Mouse (Mus musculus) CH12.LX (cell line): ENCODE measurements around the gene Cdkn2a. TPM values are rescaled to one million over a fixed set of nuclear protein-coding genes. Genes with fewer than 3 reads are reported as not detected.

ENCODE experiments used
- DNase-seq: peaks from one replicate; pipeline ENCODE4 v3.0.0-alpha.2; 2013; ENCODE audit errors: extremely low read depth
- H3K27ac ChIP-seq: 2 replicates; pipeline ENCODE4 v1.5.1; 2012; ENCODE audit warnings: low read depth, mild to moderate bottlenecking, control low read depth, moderate library complexity; ENCODE audit not compliant: insufficient read depth
- H3K27me3 ChIP-seq: replicated peaks from 2 replicates; pipeline ENCODE3; 2012; ENCODE audit warnings: inconsistent platforms
- H3K36me3 ChIP-seq, 2 experiments: replicated peaks in 1 of 2; 2 replicates each; pipeline versions ENCODE3 to v1.6.1; 2012; ENCODE audit warnings: inconsistent platforms in 1 of 2, low read length in 1 of 2, mild to moderate bottlenecking in 1 of 2, mixed read lengths in 1 of 2, moderate library complexity in 1 of 2; ENCODE audit not compliant: control insufficient read depth in 1 of 2, insufficient read depth in 1 of 2
- H3K4me1 ChIP-seq, 2 experiments: 2 replicates each; pipeline ENCODE4 v1.6.1; 2012; ENCODE audit warnings: inconsistent platforms in 1 of 2, moderate library complexity in 1 of 2; ENCODE audit not compliant: insufficient read depth in 2 of 2, control insufficient read depth in 1 of 2
- H3K4me2 ChIP-seq: 2 replicates; pipeline ENCODE4 v1.6.1; 2012; ENCODE audit warnings: low read depth, mild to moderate bottlenecking, control low read depth; ENCODE audit not compliant: poor library complexity, insufficient read depth, severe bottlenecking
- H3K4me3 ChIP-seq, 3 experiments: fragments of 150-350 bp in 1 of 3; sonication (generic) in 1 of 3; replicated peaks in 1 of 3; 2 replicates each; pipeline versions ENCODE3 to v1.5.1; 2011 to 2012; ENCODE audit warnings: low read depth in 2 of 3, low read length in 2 of 3, mild to moderate bottlenecking in 2 of 3, moderate library complexity in 2 of 3, control low read depth in 1 of 3, improper control_type of control experiment in 1 of 3, inconsistent platforms in 1 of 3, mixed read lengths in 1 of 3; ENCODE audit not compliant: poor library complexity in 1 of 3
- H3K79me2 ChIP-seq: replicated peaks from 2 replicates; pipeline ENCODE4 v1.6.1; 2012; ENCODE audit warnings: mild to moderate bottlenecking, moderate library complexity; ENCODE audit not compliant: control insufficient read depth, poor library complexity, insufficient read depth, severe bottlenecking; ENCODE audit errors: extremely low read depth
- H3K9ac ChIP-seq: 2 replicates; pipeline ENCODE4 v1.6.1; 2012; ENCODE audit warnings: low read depth, mild to moderate bottlenecking, control low read depth, moderate library complexity; ENCODE audit not compliant: insufficient read depth
- H3K9me3 ChIP-seq: replicated peaks from 2 replicates; pipeline ENCODE3; 2012; ENCODE audit warnings: low read length, inconsistent platforms, mixed read lengths
- CHD1 ChIP-seq: IDR thresholded peaks from 2 replicates; pipeline ENCODE4 v1.6.1; 2012; ENCODE audit warnings: low read depth, low read length, improper control_type of control experiment, inconsistent platforms
- CTCF ChIP-seq, 2 experiments: IDR thresholded peaks in 1 of 2; conservative IDR thresholded peaks in 1 of 2; 2 replicates each; pipeline ENCODE4 v1.5.1; 2011 to 2012; ENCODE audit warnings: low read depth in 2 of 2, low read length in 2 of 2, improper control_type of control experiment in 1 of 2, inconsistent platforms in 1 of 2, mild to moderate bottlenecking in 1 of 2, moderate library complexity in 1 of 2
- E2F4 ChIP-seq: IDR thresholded peaks from 2 replicates; pipeline ENCODE4 v1.6.1; 2011; ENCODE audit warnings: low read depth, low read length, improper control_type of control experiment; ENCODE audit not compliant: insufficient replicate concordance
- ETS1 ChIP-seq: conservative IDR thresholded peaks from 2 replicates; pipeline ENCODE4 v1.6.1; 2012; ENCODE audit warnings: low read depth, mild to moderate bottlenecking, inconsistent platforms, low read length, improper control_type of control experiment, moderate library complexity
- GABPA ChIP-seq: IDR thresholded peaks from 2 replicates; pipeline ENCODE4 v1.6.1; 2012; ENCODE audit warnings: low read depth, low read length, improper control_type of control experiment, inconsistent platforms; ENCODE audit not compliant: insufficient replicate concordance
- JUND ChIP-seq: conservative IDR thresholded peaks from 2 replicates; pipeline ENCODE4 v1.6.1; 2011; ENCODE audit warnings: low read depth, low read length, improper control_type of control experiment
- KAT2A ChIP-seq: IDR thresholded peaks from 2 replicates; pipeline ENCODE4 v1.6.1; 2012; ENCODE audit warnings: low read length, improper control_type of control experiment, inconsistent platforms; ENCODE audit not compliant: insufficient replicate concordance
- MAFK ChIP-seq: IDR thresholded peaks from 2 replicates; pipeline ENCODE4 v1.6.1; 2011; ENCODE audit warnings: low read length, improper control_type of control experiment; ENCODE audit not compliant: insufficient replicate concordance
- MAX ChIP-seq: IDR thresholded peaks from 2 replicates; pipeline ENCODE4 v1.6.1; 2011; ENCODE audit warnings: low read length, improper control_type of control experiment
- MAZ ChIP-seq: IDR thresholded peaks from 2 replicates; pipeline ENCODE4 v1.6.1; 2012; ENCODE audit warnings: low read depth, mild to moderate bottlenecking, inconsistent platforms, low read length, improper control_type of control experiment, moderate library complexity
- MYC ChIP-seq: IDR thresholded peaks from 2 replicates; pipeline ENCODE4 v1.6.1; 2011; ENCODE audit warnings: low read depth, mild to moderate bottlenecking, improper control_type of control experiment, low read length
- NELFE ChIP-seq: IDR thresholded peaks from 2 replicates; pipeline ENCODE4 v1.6.1; 2011; ENCODE audit warnings: low read depth, low read length, improper control_type of control experiment
- PAX5 ChIP-seq: IDR thresholded peaks from 2 replicates; pipeline ENCODE4 v1.6.1; 2012; ENCODE audit warnings: low read length, inconsistent platforms, mixed read lengths
- POLR2A ChIP-seq: IDR thresholded peaks from 2 replicates; pipeline ENCODE4 v1.6.1; 2011; ENCODE audit warnings: low read depth, mild to moderate bottlenecking, improper control_type of control experiment, low read length
- POLR2AphosphoS2 ChIP-seq: IDR thresholded peaks from 2 replicates; pipeline ENCODE4 v1.6.1; 2011; ENCODE audit warnings: low read depth, low read length, improper control_type of control experiment
- RAD21 ChIP-seq: IDR thresholded peaks from 2 replicates; pipeline ENCODE4 v1.6.1; 2011; ENCODE audit warnings: low read depth, mild to moderate bottlenecking, low read length, improper control_type of control experiment, moderate library complexity
- TBP ChIP-seq: conservative IDR thresholded peaks from 2 replicates; pipeline ENCODE4 v1.6.1; 2011; ENCODE audit warnings: low read depth, low read length, improper control_type of control experiment
- UBTF ChIP-seq: IDR thresholded peaks from 2 replicates; pipeline ENCODE4 v1.6.1; 2012; ENCODE audit warnings: low read depth, mild to moderate bottlenecking, inconsistent platforms, low read length, improper control_type of control experiment, moderate library complexity
- USF2 ChIP-seq: conservative IDR thresholded peaks from 2 replicates; pipeline ENCODE4 v1.6.1; 2011; ENCODE audit warnings: low read depth, low read length, improper control_type of control experiment
- ZC3H11A ChIP-seq: IDR thresholded peaks from 2 replicates; pipeline ENCODE4 v1.6.1; 2012; ENCODE audit warnings: low read depth, mild to moderate bottlenecking, inconsistent platforms, low read length, improper control_type of control experiment
- ZMIZ1 ChIP-seq: IDR thresholded peaks from 2 replicates; pipeline ENCODE4 v1.6.1; 2012; ENCODE audit warnings: low read depth, mild to moderate bottlenecking, inconsistent platforms, low read length, improper control_type of control experiment
- ZNF384 ChIP-seq: IDR thresholded peaks from 2 replicates; pipeline ENCODE4 v1.6.1; 2012; ENCODE audit warnings: low read depth, low read length, improper control_type of control experiment, inconsistent platforms
- dilution Hi-C: fragments of 300-500 bp; cut with MboI; formaldehyde crosslinking; loops from 2 replicates; pipeline ENCODE4 v1.14.3; 2020; ENCODE audit warnings: low sequenced_read_pairs; ENCODE audit not compliant: extremely low pct_unique_long_range_greater_than_20kb, extremely low pct_ligation_motif_present
- in situ Hi-C: fragments of 300-500 bp; cut with MboI; formaldehyde crosslinking; loops from 3 replicates; pipeline ENCODE4 v1.14.3; 2019; ENCODE audit warnings: low sequenced_read_pairs, low pct_ligation_motif_present, low pct_unique_long_range_greater_than_20kb, mixed read lengths
- polyA plus RNA-seq: library from polyadenylated mRNA; unstranded; fragments of >175 nt; gene quantifications from 2 replicates; pipeline ENCODE4 v1.2.1, GENCODE M21; 2012; ENCODE audit warnings: low read depth; ENCODE audit not compliant: insufficient read length
- total RNA-seq, 2 experiments: library from RNA; depleted of rRNA; stranded (reverse); fragments of 300-350 nt in 1 of 2; fragments of >200 nt in 1 of 2; gene quantifications; 2 replicates each; pipeline ENCODE4 v1.2.3; 2012 to 2014

Cdkn2a gene
- total and polyA plus RNA-seq, 3 experiments, result not detected

GRCm38 (mm10) chr4:89289028-89289427 lies 5.4 kb downstream of the Cdkn2a start:
- Histone ChIP-seq H3K9me3 (no peaks in the 10 kb centered on the region), H3K36me3 (no peaks in the 10 kb centered on the region), H3K27ac (no peak overlapping the region), H3K27me3 (no peaks in the 10 kb centered on the region), H3K79me2 (no peaks in the 10 kb centered on the region), H3K4me2 (no peak overlapping the region), H3K4me3 (no peak overlapping the region), H3K9ac (no peak overlapping the region), H3K4me1 (no peaks in the 10 kb centered on the region)
- no peak for DNase-seq
- dilution Hi-C loops (no loop called here), in situ Hi-C loops (no loop called here)
- TF ChIP-seq MAFK (no peak), CHD1 (no peak), POLR2AphosphoS2 (no peak), ZC3H11A (no peak), MAZ (no peak), MYC (no peak), ZNF384 (no peak), UBTF (no peak)

- no peak overlapping the region for H3K4me3 ChIP-seq
- H3K27ac ChIP-seq, result no peak overlapping the region
- dilution Hi-C loops, result no loop called here
- no peaks in the 10 kb centered on the region for H3K79me2 ChIP-seq
- H3K36me3 ChIP-seq, result no peaks in the 10 kb centered on the region
- H3K4me1 ChIP-seq, result no peaks in the 10 kb centered on the region
- H3K9me3 ChIP-seq, result no peaks in the 10 kb centered on the region
- TF ChIP-seq ZNF384, result no peak
- TF ChIP-seq MAZ, result no peak
- no peak for TF ChIP-seq NELFE
- no peak for TF ChIP-seq E2F4
- no peak for TF ChIP-seq PAX5
- no peak for TF ChIP-seq ZMIZ1
- TF ChIP-seq USF2, result no peak
- no peak for TF ChIP-seq JUND
- no peak for TF ChIP-seq ZC3H11A
- TF ChIP-seq MYC, result no peak
- no peak for TF ChIP-seq CHD1
- TF ChIP-seq POLR2A, result no peak
- TF ChIP-seq CTCF (conservative IDR thresholded peaks at IDR 0.05 in 1 of 2, IDR thresholded peaks at IDR 0.05 in 1 of 2; ENCODE audit: low read depth in 2 of 2, low read length in 2 of 2), result no peak
- no peak for TF ChIP-seq GABPA
- TF ChIP-seq KAT2A, result no peak
- no peak for TF ChIP-seq RAD21
- TF ChIP-seq TBP, result no peak
- no peak for TF ChIP-seq MAX
- no peak for TF ChIP-seq MAFK
- no peak for TF ChIP-seq ETS1
- no peak overlapping the region for H3K4me2 ChIP-seq
- DNase-seq, result no peak
- in situ Hi-C loops, result no loop called here
- no peaks in the 10 kb centered on the region for H3K27me3 ChIP-seq
- H3K9ac ChIP-seq, result no peak overlapping the region
Observed at GRCm38 (mm10) chr4:89286566-89286965, 7.9 kb downstream of the Cdkn2a start.
